Mouse (Mus musculus) erythroblast, embryonic 14.5 days (primary cell): ENCODE data around the gene Ppp1r27.

Source experiments
- GATA1 ChIP-seq: IDR thresholded peaks from 2 replicates; pipeline ENCODE4 v1.6.1; 2012; ENCODE audit warnings: low read length, inconsistent platforms, mixed read lengths
- TAL1 ChIP-seq: IDR thresholded peaks from 3 replicates; pipeline ENCODE4 v1.6.1; 2012; ENCODE audit warnings: low read length, inconsistent platforms, mixed read lengths

DNA sequence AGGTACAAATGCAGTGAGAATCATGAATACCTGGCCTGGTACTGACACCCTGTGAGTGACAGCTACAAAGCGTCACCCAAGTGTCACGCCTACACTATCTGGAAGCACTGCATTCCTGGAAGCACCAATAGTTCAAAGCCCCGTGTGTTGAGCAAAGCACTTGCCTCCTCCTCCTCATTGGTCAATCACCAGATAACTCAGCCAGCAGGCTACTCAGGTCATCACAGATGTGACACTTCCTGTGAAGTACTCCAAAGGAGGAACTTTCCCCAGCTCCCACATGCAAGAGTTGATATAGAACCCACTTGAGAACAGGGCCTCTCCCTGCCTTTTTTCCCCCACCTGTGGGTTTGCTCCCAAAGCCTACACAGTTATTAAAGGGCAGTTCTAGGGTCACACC is 20.2 kb upstream of the Ppp1r27 start:
- TF ChIP-seq GATA1 (no peak), TAL1 (no peak)
